Mouse (Mus musculus): ENCODE results near the gene Myt1.
"Not testable (repeated sequence)": the region's sequence is repeated elsewhere in the genome, so short reads cannot be mapped to it uniquely, and the experiment has no call there.

Gene Myt1

GRCm38 (mm10) chr2:181777715-181778114, 14.6 kb downstream of the Myt1 start:
- peak in 1 of 2 experiments; percentile 2 for DNase-seq (ENCODE audit: low spot score in 2 of 2)

- DNase-seq (ENCODE audit: low spot score in 2 of 2), result no peak
Measured at GRCm38 (mm10) chr2:181781421-181781820, 18.3 kb downstream of the Myt1 start.

DNA sequence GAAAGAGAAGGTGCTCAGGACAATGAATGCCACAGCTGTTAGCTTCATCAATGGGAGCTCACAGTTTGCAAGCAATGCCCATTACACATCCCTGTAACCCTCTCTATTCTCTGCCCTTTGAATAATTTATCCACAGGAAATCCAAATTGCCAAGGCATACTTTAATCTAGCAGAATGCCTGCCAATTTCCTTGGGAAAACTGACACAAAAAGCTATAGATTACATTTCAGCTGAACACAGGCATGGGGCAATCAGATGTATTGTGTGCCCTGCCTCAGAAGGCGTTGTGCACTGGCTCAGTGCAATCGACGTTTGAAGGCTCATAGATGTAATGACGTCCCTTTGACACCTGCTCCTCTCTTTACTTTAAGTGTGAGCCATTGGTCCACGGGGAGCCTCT, 24.7 kb downstream of the Myt1 start:
- no peak for DNase-seq (ENCODE audit: low spot score in 2 of 2)

DNA sequence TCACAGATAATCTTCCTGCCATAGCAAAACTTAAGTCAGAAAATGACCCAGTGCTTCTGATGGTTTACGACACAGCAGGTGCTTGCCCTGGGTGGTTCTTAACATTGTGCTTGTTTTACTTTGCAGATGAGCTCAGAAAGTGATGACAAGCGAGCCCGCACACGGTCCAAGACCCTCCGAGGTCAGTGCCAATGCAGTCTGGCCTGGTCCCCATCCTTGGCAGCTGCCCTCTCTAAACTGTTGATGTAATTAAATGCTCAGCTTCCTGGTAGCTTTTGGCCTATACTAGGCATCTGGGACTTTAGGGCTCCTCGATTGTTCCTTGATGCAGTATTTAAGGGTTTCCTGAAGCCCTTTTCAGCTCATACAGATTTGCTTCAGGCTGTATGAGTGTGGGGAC, 26.3 kb downstream of the Myt1 start:
- DNase-seq (ENCODE audit: low spot score in 2 of 2), result no peak

GRCm38 (mm10) chr2:181793186-181793585, 30.1 kb downstream of the Myt1 start:
- not testable (repeated sequence) for DNase-seq (ENCODE audit: low spot score in 2 of 2)

GRCm38 (mm10) chr2:181795641-181796130, 32.6 kb downstream of the Myt1 start:
- no peak for DNase-seq (ENCODE audit: low spot score in 2 of 2)

- no peak for DNase-seq (ENCODE audit: low spot score in 2 of 2)
Measured at GRCm38 (mm10) chr2:181797672-181798071, 34.5 kb downstream of the Myt1 start.

GRCm38 (mm10) chr2:181829032-181829650, 66.0 kb downstream of the Myt1 start:
- DNase-seq (ENCODE audit: low spot score in 2 of 2), result no peak

DNA sequence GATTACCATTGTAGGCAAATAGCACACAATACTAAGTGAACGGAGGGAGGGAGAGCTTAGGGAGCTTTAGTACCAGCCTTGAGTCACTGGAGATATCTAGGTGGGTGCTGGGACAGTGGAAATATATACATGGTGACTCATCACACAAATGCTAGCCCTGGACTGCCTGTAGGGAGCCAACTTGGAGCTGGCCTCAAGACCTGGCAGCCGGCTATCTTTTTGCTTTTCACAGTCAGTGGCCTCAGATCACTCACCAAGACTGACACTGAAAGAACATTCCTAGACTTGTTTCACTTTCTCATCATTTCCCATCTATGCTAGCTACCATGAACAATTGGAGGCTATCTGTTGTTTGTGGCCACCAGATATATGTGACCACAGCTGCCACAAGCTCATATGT, 69.6 kb downstream of the Myt1 start:
- DNase-seq (ENCODE audit: low spot score in 2 of 2), result no peak

DNA sequence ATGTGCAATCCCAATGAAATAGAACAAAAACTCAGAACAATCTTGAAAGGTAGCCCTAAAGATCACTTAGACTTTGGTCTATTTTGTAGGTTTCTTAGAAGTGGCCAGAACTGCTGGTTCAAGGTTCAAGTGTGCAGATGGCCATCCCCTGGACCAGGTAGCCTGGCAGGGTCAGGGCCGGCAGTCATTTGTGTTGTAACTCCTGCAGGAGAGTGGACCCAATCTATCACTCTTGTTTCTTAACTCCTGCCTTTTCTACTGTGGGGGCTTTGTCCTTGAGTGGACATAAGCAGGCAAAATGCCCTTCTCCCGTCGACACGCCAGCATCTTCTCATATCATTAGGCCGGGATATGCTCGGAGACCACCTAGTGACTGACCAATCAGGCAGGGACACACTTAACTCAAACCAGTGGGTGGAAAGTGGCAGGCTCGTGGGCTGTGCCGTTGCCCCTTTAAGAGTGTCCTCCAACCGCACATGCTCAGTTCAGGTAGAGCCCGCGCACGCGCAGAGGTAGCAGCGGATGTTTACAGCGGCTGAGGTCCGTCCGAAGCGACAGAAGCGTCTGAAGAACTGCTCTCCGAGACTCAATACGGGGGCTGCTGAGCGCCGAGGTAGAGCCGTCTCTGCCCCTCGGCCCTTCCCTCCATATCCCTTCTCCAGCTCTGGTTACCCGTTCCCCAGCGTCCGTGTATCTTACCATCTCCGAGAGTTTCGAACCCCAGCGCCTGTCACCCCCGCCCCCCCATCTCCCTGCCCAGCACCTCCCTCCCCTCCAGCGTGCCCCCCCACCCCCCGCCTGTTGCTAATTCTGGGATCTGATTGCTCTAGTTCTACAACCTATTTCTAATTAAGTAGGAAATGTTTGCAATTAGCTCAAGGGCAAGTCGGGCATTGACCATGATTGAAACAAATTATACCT, 74.5 kb downstream of the Myt1 start, which contains the start of gene Pcmtd2:
Pcmtd2 (plus strand) TSS at position 483 of the 921 bp plus-strand sequence.
- DNase-seq (ENCODE audit: low spot score in 2 of 2), result peak; percentile 92 to 94

GRCm38 (mm10) chr2:181838293-181838680, 75.2 kb downstream of the Myt1 start:
- peak in 1 of 2 experiments; percentile 5 for DNase-seq (ENCODE audit: low spot score in 2 of 2)

DNA sequence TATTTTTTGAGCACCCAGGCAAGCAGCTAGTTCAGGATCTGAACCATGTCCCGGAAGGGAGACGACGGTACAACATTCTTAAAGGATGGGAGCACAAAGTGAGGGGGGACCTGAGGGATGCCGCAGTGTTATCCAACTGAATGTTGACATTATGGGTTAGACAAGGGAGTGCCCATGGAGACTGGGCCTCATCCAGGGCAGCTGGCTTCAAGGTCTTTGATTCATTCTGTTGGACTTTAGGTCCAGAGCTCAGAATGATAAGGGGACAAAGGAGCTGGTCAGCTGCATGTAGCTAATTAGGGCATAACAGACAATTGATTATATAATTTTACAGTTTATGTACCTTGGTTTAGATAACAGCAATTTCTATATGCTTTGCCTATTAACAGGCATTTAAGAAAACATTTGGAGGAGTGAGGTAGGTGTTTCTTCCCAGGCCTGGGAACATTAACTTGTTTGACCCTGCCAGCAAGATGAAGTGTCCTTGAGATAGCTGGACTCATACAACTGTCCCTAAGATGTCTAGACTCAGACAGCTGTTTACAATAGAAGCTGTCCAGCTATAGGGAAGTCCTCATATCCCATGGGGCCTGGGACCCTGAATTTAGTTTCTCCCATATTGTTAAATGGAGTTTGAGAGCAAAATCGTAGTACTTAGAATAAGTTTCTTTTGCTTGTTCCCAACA, 82.7 kb downstream of the Myt1 start:
- no peak for DNase-seq (ENCODE audit: low spot score in 2 of 2)

DNA sequence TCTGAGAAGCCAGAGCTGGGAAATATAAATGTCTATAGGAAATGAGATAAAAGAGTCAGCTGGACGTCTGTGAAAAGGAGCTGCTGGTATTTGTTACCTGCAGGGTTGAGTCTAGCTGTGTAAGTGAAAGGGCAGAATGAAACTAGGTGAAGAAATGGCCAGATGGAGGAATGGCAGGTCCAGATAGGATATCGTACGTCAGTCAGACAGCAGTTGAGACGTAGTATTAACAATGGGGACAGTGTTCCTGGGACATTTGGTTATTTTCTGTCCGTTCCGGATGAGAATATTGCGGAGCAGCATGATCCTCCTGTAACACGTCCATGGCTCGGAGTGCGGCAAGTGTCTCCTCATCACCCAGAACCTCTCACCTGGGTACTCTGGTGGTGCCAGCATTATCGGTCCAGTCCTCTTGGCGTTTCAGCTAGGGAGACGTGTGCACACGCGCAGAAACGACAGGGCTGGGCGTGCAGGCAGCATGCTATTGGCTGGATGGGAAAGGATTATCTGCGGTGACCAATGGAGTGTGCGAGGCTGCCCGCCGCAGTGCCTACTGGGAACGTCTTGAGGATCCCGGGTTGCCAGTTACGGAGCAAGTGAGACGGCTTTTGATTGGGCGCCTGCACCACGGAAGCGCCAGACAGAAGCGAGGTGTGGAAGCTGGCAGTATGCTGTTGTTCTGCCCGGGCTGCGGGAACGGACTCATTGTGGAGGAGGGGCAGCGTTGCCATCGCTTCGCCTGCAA, 100.8 kb downstream of the Myt1 start, which contains the start of gene Polr3k:
Polr3k (plus strand) TSS at position 547 of the 745 bp plus-strand sequence.
- DNase-seq (ENCODE audit: low spot score in 2 of 2), result peak; percentile 94 to 95

GRCm38 (mm10) chr2:181864536-181864860, 101.4 kb downstream of the Myt1 start:
- no peak for DNase-seq (ENCODE audit: low spot score in 2 of 2)

DNA sequence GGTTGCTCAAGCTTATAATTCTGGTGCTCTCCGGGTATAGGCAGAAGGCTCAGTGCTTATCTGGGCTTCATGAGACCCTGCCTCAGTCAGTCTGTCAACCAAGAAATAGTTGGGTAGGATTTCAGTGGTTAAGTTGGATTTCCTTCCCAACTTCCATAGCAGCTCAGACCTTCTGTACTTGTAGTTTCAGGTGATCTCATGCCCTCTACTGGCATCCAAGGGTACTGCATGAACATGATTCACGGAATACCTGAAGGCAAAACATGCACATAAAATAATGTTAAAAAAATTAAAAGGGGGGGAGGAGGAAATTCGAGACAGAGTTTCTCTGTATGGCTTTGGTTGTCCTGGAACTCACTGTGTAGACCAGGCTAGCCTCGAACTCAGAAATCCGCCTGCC, 103.8 kb downstream of the Myt1 start:
- DNase-seq (ENCODE audit: low spot score in 2 of 2), result peak; percentile 34 to 53

GRCm38 (mm10) chr2:181871039-181871438, 107.9 kb downstream of the Myt1 start:
- no peak for DNase-seq (ENCODE audit: low spot score in 2 of 2)
